Mouse (Mus musculus) urinary bladder, adult 2 months (tissue): ENCODE results near the gene Tfap2d. TPM values are rescaled to one million over a fixed set of nuclear protein-coding genes. Genes with fewer than 3 reads are reported as not detected.

Experiments used
- DNase-seq: peaks from one replicate; pipeline ENCODE4 v3.0.0; 2022; ENCODE audit warnings: low spot score
- polyA plus RNA-seq: library from polyadenylated mRNA; depleted of rRNA; stranded (reverse); fragments of >200 nt; gene quantifications from 2 replicates; pipeline ENCODE4 v1.2.3, GENCODE M21; 2012; rRNA removed

Gene Tfap2d
- polyA plus RNA-seq, 1 experiment: not detected

GRCm38 (mm10) chr1:19210215-19211032, 107.6 kb downstream of the Tfap2d start:
- no peak for DNase-seq

GRCm38 (mm10) chr1:19211033-19211405, 108.2 kb downstream of the Tfap2d start:
- no peak for DNase-seq

GRCm38 (mm10) chr1:19211546-19212154, 108.8 kb downstream of the Tfap2d start:
- DNase-seq: no peak

GRCm38 (mm10) chr1:19212691-19213090, 109.9 kb downstream of the Tfap2d start:
- DNase-seq: no peak

GRCm38 (mm10) chr1:19213171-19213570, 110.3 kb downstream of the Tfap2d start:
- no peak for DNase-seq

GRCm38 (mm10) chr1:19213851-19214395, 111.1 kb downstream of the Tfap2d start:
- DNase-seq: no peak

Other genes starting within 250 kb of the Tfap2d start
- gene Tfap2b, start 105.9 kb downstream of the Tfap2d start, polyA plus RNA-seq: 0.18 and 0.34 TPM in 2 replicates